Mouse (Mus musculus) v-Abl transformed pro-B cells (cell line): ENCODE data around the gene Wfdc18.

Experiments used
- in situ Hi-C, 2 experiments: fragments of 400-800 bp; cut with MboI; formaldehyde crosslinking; loops; one replicate each; pipeline ENCODE4 v1.15.1; 2025; ENCODE audit not compliant: unreplicated experiment in 2 of 2

The Wfdc18 gene

GRCm38 (mm10) chr11:83741841-83742240, 33.0 kb downstream of the Wfdc18 start:
- in situ Hi-C loops: no loop called here

GRCm38 (mm10) chr11:83742731-83743355, 34.0 kb downstream of the Wfdc18 start:
- in situ Hi-C loops: no loop called here

- in situ Hi-C loops: no loop called here
Observed at GRCm38 (mm10) chr11:83743525-83743924, 34.7 kb downstream of the Wfdc18 start.

- in situ Hi-C loops: no loop called here
Observed at GRCm38 (mm10) chr11:83746152-83746551, 37.3 kb downstream of the Wfdc18 start.

GRCm38 (mm10) chr11:83746681-83747080, 37.9 kb downstream of the Wfdc18 start, which contains the start of gene Wfdc21:
Gene Wfdc21 (plus strand): TSS chr11:83746940.
- in situ Hi-C loops: no loop called here

GRCm38 (mm10) chr11:83747376-83748265, 38.8 kb downstream of the Wfdc18 start:
- in situ Hi-C loops: no loop called here

- in situ Hi-C loops: no loop called here
Observed at GRCm38 (mm10) chr11:83753581-83754181, 44.9 kb downstream of the Wfdc18 start, which contains the start of gene Heatr6. Gene Heatr6 (plus strand): TSS chr11:83753696.

- in situ Hi-C loops: no loop called here
Observed at GRCm38 (mm10) chr11:83754227-83754626, 45.4 kb downstream of the Wfdc18 start.
